Mouse (Mus musculus) spleen, adult 10 weeks (tissue): ENCODE results near the gene Gm10130. TPM values are rescaled to one million over a fixed set of nuclear protein-coding genes. Genes with fewer than 3 reads are reported as not detected.

Experiments used
- polyA plus RNA-seq: library from polyadenylated mRNA; stranded (reverse); fragments of 350-450 nt; fragmentation: Illumina TruSeq; extraction: RNeasy Lipid Tissue Mini Kit (QIAGEN cat#74804); gene quantifications from one replicate; pipeline ENCODE4 v1.2.3, GENCODE M21; 2015; ENCODE audit warnings: low replicate concordance; ENCODE audit not compliant: insufficient read depth

Gene Gm10130
- polyA plus RNA-seq: 7.6 TPM

DNA sequence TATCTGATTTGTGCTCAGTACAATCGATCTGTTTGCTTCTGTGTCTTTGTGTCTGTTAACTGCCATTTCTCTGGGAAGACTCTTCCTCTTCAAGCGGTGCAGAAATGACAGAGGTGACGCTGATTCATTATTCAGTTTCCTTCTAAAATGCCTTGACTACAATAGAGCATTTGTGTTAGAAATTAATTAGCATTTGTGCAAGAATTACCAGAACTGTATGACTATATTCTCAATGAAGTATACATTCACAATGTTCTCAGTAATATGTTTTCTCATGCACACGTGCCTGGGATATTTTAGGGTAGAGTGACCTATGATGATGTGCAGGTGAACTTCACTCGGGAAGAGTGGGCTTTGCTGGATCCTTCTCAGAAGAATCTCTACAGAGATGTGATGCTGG lies at the start of gene Gm10130:
Gene Gm10130 (plus strand): TSS at position 301 of the 400 bp plus-strand sequence.

DNA sequence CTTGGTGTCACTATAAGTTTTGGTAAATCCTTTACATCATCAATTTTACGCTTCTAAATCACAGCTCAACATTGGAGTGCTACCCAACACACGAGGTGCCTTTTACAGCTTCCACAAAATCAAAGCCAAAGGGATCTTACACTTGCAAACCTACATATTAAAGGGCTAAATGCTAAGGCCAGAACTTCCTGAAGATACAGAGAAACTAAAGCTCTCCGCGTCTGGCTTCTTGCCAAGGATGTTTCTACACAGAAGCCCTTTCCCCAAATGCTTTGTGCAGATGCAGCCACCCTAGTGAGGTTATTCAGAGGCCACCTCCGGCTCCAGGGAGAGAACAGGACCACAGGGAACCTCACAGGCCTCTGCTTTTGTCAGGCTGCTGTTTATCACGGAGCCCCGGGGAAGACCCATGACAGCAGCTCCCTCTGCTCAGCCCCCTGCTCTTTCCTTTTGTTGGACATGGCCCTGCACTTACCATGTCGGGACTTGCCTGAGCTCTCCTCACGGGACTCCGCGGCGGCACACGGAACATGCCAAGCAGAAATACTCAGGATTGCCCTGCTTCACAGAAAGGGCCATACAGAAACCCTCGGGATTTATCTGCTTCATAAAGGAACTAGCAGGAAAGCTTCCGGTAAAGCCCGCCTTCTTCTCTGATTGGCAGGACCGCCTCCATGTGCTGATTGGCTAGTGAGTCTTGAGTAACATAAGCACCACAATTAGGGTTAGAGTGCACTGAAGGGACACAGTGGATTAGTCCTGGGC lies 38.8 kb downstream of the Gm10130 start, which contains the start of gene 3300002I08Rik:
Gene 3300002I08Rik (minus strand): TSS at position 653 of the 765 bp plus-strand sequence.

Other genes with a start within 250 kb of the Gm10130 start
- 32.3 TPM for gene Zfp120, start 187.0 kb upstream of the Gm10130 start, polyA plus RNA-seq
- gene Gm10770, start 144.0 kb upstream of the Gm10130 start, polyA plus RNA-seq: not detected
- 0.35 TPM for gene Gm14139, start 141.9 kb upstream of the Gm10130 start, polyA plus RNA-seq
- gene Zfp937, start 105.6 kb upstream of the Gm10130 start, polyA plus RNA-seq: 5.6 TPM
- gene Gm21994, start 68.1 kb upstream of the Gm10130 start, polyA plus RNA-seq: 22.0 TPM
- 0.10 TPM for gene Gm14124, start 66.2 kb upstream of the Gm10130 start, polyA plus RNA-seq
- gene 3300002I08Rik, start 39.1 kb downstream of the Gm10130 start, polyA plus RNA-seq: 6.5 TPM
- 4.7 TPM for gene Zfp442, start 127.8 kb downstream of the Gm10130 start, polyA plus RNA-seq
- gene Zfp345, start 161.4 kb downstream of the Gm10130 start, polyA plus RNA-seq: 0.29 TPM
- 26.4 TPM for gene Cst7, start 246.7 kb downstream of the Gm10130 start, polyA plus RNA-seq